ENCODE assay signal across 12 mouse cellular contexts in genomic region chr16:78277567-78277966, GRCm38 (mm10).
"Had no signal": no experiment of that assay in that cellular context is flagged by ENCODE, and none has a peak within 500 bp of the region (broad histone marks: within the 10 kb centered on the region; RNA-seq: fewer than 3 reads in every experiment).

No protein-coding gene starts in this region.

- DNase-seq: retina, postnatal 1 day; right cerebral cortex, adult 18-20 months; right cerebral cortex, postnatal 14 days; right cerebral cortex, postnatal 25 days; right cerebral cortex, postnatal 4 days; spleen, adult 18-20 months; thymus, adult 18-20 months; thymus, adult 2 months; thymus, postnatal 14 days; thymus, postnatal 25 days; thymus, postnatal 36 days; thymus, postnatal 4 days had no signal
